Mouse (Mus musculus): ENCODE measurements around the gene Ifngr1. TPM values are rescaled to one million over a fixed set of nuclear protein-coding genes. Genes with fewer than 3 reads are reported as not detected.
A peak's percentile ranks its signal among the peaks of the same experiment; 100 is the strongest.
"Not testable (repeated sequence)": the region's sequence is repeated elsewhere in the genome, so short reads cannot be mapped to it uniquely, and the experiment has no call there.

Ifngr1 gene
- polyA plus RNA-seq, 1 experiment = 72.3 TPM

- Histone ChIP-seq H3K4me3 (replicated peaks; ENCODE audit: extremely low read depth, low read depth, low read length) (no peak overlapping the region), H3K4me1 (ENCODE audit: control insufficient read depth, insufficient read depth, low read length) (peaks cover 41% of the 10 kb centered on the region)
- TF ChIP-seq CTCF (IDR thresholded peaks at IDR 0.05; ENCODE audit: insufficient read depth, low read length) = no peak
- TF ChIP-seq POLR2A (IDR thresholded peaks at IDR 0.05; ENCODE audit: borderline replicate concordance, extremely low read depth, low read depth, low read length) = no peak
- no peak for DNase-seq
- whole genome bisulfite sequencing = 49% methylated on average over 4 of the region's 4 CpGs
These were observed 5.1 kb downstream of the Ifngr1 start for GRCm38 (mm10) chr10:19596866-19597265.

- no peak for TF ChIP-seq POLR2A (IDR thresholded peaks at IDR 0.05; ENCODE audit: borderline replicate concordance, extremely low read depth, low read depth, low read length)
- TF ChIP-seq CTCF (IDR thresholded peaks at IDR 0.05; ENCODE audit: insufficient read depth, low read length) = no peak
- no peak overlapping the region for H3K4me3 ChIP-seq (replicated peaks; ENCODE audit: extremely low read depth, low read depth, low read length)
- DNase-seq = no peak
- WGBS = 61% methylated on average over 11 of the region's 11 CpGs
- peaks cover 41% of the 10 kb centered on the region for H3K4me1 ChIP-seq (ENCODE audit: control insufficient read depth, insufficient read depth, low read length)
These were observed 6.3 kb downstream of the Ifngr1 start for GRCm38 (mm10) chr10:19598091-19598490.

DNA sequence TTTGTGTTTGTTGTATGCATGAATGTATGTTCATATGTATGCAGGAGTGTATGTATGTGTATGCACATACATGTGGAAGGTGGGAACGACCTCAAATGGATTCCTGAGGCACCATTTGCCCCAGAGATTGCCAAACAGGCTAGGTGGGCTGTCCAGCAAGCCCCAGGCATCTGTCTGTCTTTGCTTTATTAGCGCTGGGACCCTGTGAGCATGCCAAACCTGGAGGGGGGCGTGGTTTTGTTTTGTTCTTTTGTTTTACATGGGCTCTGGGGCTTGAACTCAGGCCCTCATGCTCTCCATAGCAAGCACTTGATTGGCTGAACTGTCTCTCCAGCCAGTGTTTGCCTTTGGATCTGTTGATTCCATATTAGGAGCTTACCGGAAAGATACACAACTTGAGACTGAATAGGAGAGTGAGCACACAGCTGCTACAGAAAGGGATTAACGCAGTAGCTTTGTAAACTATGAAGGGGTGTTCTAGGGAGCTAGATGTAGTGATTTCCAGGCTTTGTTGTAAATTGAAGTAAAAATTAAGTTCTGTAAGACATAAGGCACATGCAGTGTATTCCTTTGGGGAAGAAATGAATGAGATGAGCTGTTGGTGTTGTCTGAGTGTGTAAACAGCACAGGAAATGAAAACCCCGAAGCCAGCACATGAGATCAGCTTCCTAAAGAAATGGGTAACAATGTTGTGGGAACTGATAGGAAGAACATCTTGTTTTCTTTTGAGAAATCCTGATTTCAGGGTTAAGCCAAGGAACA, 7.8 kb downstream of the Ifngr1 start:
- no peak for DNase-seq

GRCm38 (mm10) chr10:19600093-19600420, 8.3 kb downstream of the Ifngr1 start:
- 62% methylated on average over 3 of the region's 3 CpGs for WGBS
- Histone ChIP-seq H3K4me3 (replicated peaks; ENCODE audit: extremely low read depth, low read depth, low read length) (no peak overlapping the region), H3K4me1 (ENCODE audit: control insufficient read depth, insufficient read depth, low read length) (peaks cover 28% of the 10 kb centered on the region)
- no peak for DNase-seq
- TF ChIP-seq POLR2A (IDR thresholded peaks at IDR 0.05; ENCODE audit: borderline replicate concordance, extremely low read depth, low read depth, low read length) (no peak), CTCF (IDR thresholded peaks at IDR 0.05; ENCODE audit: insufficient read depth, low read length) (no peak)

More for the DNA sequence above, 7.8 kb downstream of the Ifngr1 start:
- Histone ChIP-seq H3K4me3 (replicated peaks; ENCODE audit: extremely low read depth, low read depth, low read length) (no peak overlapping the region), H3K4me1 (ENCODE audit: control insufficient read depth, insufficient read depth, low read length) (peaks cover 29% of the 10 kb centered on the region)
- 39% methylated on average over 6 of the region's 6 CpGs for WGBS
- TF ChIP-seq CTCF (IDR thresholded peaks at IDR 0.05; ENCODE audit: insufficient read depth, low read length) (no peak), POLR2A (IDR thresholded peaks at IDR 0.05; ENCODE audit: borderline replicate concordance, extremely low read depth, low read depth, low read length) (no peak)

DNA sequence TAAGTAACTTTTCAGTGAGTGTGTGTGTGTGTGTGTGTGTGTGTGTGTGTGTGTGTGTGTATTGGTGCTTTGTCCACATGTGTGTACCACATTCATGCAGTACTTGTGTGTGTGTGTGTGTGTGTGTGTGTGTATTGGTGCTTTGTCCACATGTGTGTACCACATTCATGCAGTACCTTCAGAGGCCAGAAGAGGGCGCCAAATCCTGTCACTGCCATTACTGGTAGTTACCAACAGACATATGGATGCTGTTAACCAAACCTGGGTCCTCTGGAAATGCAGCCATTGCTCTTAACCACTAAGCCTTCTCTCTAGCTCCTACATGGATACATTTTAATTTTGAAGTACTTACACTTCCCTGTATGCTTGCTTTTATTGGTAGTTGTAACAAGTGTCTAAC, 9.8 kb downstream of the Ifngr1 start:
- 28% methylated on average over 1 of the region's 1 CpGs for WGBS
- DNase-seq = not testable (repeated sequence)

GRCm38 (mm10) chr10:19603231-19603630, 11.5 kb downstream of the Ifngr1 start:
- no peak for DNase-seq
- no peak for TF ChIP-seq CTCF (IDR thresholded peaks at IDR 0.05; ENCODE audit: insufficient read depth, low read length)
- TF ChIP-seq POLR2A (IDR thresholded peaks at IDR 0.05; ENCODE audit: borderline replicate concordance, extremely low read depth, low read depth, low read length) = no peak
- Histone ChIP-seq H3K4me3 (replicated peaks; ENCODE audit: extremely low read depth, low read depth, low read length) (no peak overlapping the region), H3K4me1 (ENCODE audit: control insufficient read depth, insufficient read depth, low read length) (peaks cover 11% of the 10 kb centered on the region)
- WGBS = 70% methylated on average over 6 of the region's 6 CpGs

More for the DNA sequence above, 9.8 kb downstream of the Ifngr1 start:
- not testable (repeated sequence) for H3K4me3 ChIP-seq (replicated peaks; ENCODE audit: extremely low read depth, low read depth, low read length)
- peaks cover 20% of the 10 kb centered on the region for H3K4me1 ChIP-seq (ENCODE audit: control insufficient read depth, insufficient read depth, low read length)
- peak; percentile 27; the same call in 1 of the 2 replicates for TF ChIP-seq CTCF (IDR thresholded peaks at IDR 0.05; ENCODE audit: insufficient read depth, low read length)

- no peak for DNase-seq
- WGBS = 34% methylated on average over 14 of the region's 14 CpGs
- TF ChIP-seq CTCF (IDR thresholded peaks at IDR 0.05; ENCODE audit: insufficient read depth, low read length) = no peak
- no peak for TF ChIP-seq POLR2A (IDR thresholded peaks at IDR 0.05; ENCODE audit: borderline replicate concordance, extremely low read depth, low read depth, low read length)
- no peak overlapping the region for H3K4me3 ChIP-seq (replicated peaks; ENCODE audit: extremely low read depth, low read depth, low read length)
- H3K4me1 ChIP-seq (ENCODE audit: control insufficient read depth, insufficient read depth, low read length) = peaks cover 18% of the 10 kb centered on the region
These were observed 17.4 kb downstream of the Ifngr1 start for GRCm38 (mm10) chr10:19609125-19609524.

GRCm38 (mm10) chr10:19611616-19612015, 19.9 kb downstream of the Ifngr1 start:
- H3K4me3 ChIP-seq (replicated peaks; ENCODE audit: extremely low read depth, low read depth, low read length) = no peak overlapping the region
- no peak for DNase-seq
- TF ChIP-seq POLR2A (IDR thresholded peaks at IDR 0.05; ENCODE audit: borderline replicate concordance, extremely low read depth, low read depth, low read length) (no peak), CTCF (IDR thresholded peaks at IDR 0.05; ENCODE audit: insufficient read depth, low read length) (no peak)
- peaks cover 25% of the 10 kb centered on the region for H3K4me1 ChIP-seq (ENCODE audit: control insufficient read depth, insufficient read depth, low read length)
- WGBS = 36% methylated on average over 2 of the region's 2 CpGs

- DNase-seq = peak; percentile 29
- Histone ChIP-seq H3K4me3 (replicated peaks; ENCODE audit: extremely low read depth, low read depth, low read length) (no peak overlapping the region), H3K4me1 (ENCODE audit: control insufficient read depth, insufficient read depth, low read length) (peaks cover 25% of the 10 kb centered on the region)
- WGBS = 11% methylated on average over 7 of the region's 7 CpGs
- TF ChIP-seq CTCF (IDR thresholded peaks at IDR 0.05; ENCODE audit: insufficient read depth, low read length) (no peak), POLR2A (IDR thresholded peaks at IDR 0.05; ENCODE audit: borderline replicate concordance, extremely low read depth, low read depth, low read length) (no peak)
These were observed 21.5 kb downstream of the Ifngr1 start for GRCm38 (mm10) chr10:19613111-19613753.

- no peak overlapping the region for H3K4me3 ChIP-seq (replicated peaks; ENCODE audit: extremely low read depth, low read depth, low read length)
- 44% methylated on average over 5 of the region's 5 CpGs for WGBS
- no peak for DNase-seq
- TF ChIP-seq CTCF (IDR thresholded peaks at IDR 0.05; ENCODE audit: insufficient read depth, low read length) = no peak
- TF ChIP-seq POLR2A (IDR thresholded peaks at IDR 0.05; ENCODE audit: borderline replicate concordance, extremely low read depth, low read depth, low read length) = no peak
- H3K4me1 ChIP-seq (ENCODE audit: control insufficient read depth, insufficient read depth, low read length) = peaks cover 6% of the 10 kb centered on the region; the same call in 1 of the 2 replicates
These were observed 28.0 kb downstream of the Ifngr1 start for GRCm38 (mm10) chr10:19619736-19620135.

Data from lung, adult 2 months (tissue).